Mouse (Mus musculus) right cerebral cortex, postnatal 36 days (tissue): Measurements from ENCODE around the gene Rab3a.
A peak's percentile ranks its signal among the peaks of the same experiment; 100 is the strongest.

ENCODE experiments used
- DNase-seq, 2 experiments: peaks; one replicate each; pipeline ENCODE4 v3.0.0; 2022; ENCODE audit warnings: low spot score in 2 of 2, mixed read lengths in 1 of 2

Gene Rab3a

GRCm38 (mm10) chr8:70758616-70759561 lies 4.4 kb downstream of the Rab3a start:
- peak in 1 of 2 experiments; percentile 11 for DNase-seq

- no peak for DNase-seq
Measured at GRCm38 (mm10) chr8:70760350-70760749, 5.9 kb downstream of the Rab3a start.

DNA sequence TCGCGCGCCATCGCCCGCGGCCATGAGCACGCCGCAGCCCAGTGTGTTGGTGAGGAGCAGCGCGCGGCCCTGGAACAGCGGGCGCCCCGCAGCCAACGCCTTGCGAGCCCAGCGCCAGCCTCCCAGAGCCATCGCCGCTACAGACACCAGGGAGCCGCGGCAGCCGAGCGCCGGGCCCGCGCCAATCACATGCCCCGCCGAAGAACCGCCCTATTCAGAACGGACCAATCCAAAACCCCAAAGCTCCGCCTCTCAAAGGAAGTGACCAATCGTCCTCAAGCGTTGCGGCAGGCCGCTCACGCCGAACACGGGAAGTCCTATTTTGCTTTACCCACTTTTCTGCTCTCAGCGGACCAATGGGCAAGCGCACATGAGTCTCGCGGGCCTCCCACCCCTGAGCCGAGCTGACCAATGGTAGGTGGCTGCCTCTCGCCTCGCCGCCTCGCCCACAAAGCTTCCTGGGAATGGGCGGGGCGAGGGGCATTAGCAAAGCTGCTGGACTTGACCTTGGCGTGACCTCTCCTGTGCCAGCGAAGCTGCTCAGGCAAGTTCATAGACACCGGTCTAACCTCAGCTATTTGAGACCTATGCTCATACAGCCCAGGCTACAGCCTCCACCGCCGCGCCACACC lies 6.4 kb downstream of the Rab3a start, which contains the start of gene Mpv17l2:
TSS of gene Mpv17l2 (minus strand) at position 172 of the 632 bp plus-strand sequence.
- peak; percentile 96 to 98 for DNase-seq

DNA sequence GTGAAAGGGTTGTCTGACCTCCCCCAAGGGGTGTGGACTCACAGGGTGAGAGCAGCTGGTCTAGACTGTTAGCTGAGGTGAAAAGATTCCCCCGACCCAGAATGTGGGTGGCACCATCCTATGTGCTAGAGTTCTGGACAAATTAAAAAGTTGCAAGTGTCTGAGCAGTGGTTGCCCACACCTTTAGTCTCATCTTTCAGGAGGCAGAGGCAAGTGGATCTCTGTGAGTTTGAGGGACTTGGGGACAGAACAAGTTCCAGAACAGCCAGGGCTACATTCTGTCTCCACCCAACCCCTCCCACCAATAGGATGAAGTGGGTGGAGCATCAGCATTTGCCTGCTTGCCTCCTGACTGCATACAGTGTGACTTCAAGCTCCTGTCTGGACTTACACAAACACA lies 7.6 kb downstream of the Rab3a start:
- no peak for DNase-seq

- DNase-seq = no peak
Measured at GRCm38 (mm10) chr8:70763354-70763753, 8.9 kb downstream of the Rab3a start.

- no peak for DNase-seq
Measured at GRCm38 (mm10) chr8:70764026-70764425, 9.5 kb downstream of the Rab3a start.

GRCm38 (mm10) chr8:70764676-70765075 lies 10.2 kb downstream of the Rab3a start:
- no peak for DNase-seq

GRCm38 (mm10) chr8:70765329-70765728 lies 10.8 kb downstream of the Rab3a start:
- no peak for DNase-seq

GRCm38 (mm10) chr8:70765838-70766570 lies 11.5 kb downstream of the Rab3a start:
- no peak for DNase-seq

GRCm38 (mm10) chr8:70766571-70767440 lies 12.3 kb downstream of the Rab3a start:
- DNase-seq = no peak

- DNase-seq = no peak
Measured at GRCm38 (mm10) chr8:70767503-70767902, 13.0 kb downstream of the Rab3a start.

DNA sequence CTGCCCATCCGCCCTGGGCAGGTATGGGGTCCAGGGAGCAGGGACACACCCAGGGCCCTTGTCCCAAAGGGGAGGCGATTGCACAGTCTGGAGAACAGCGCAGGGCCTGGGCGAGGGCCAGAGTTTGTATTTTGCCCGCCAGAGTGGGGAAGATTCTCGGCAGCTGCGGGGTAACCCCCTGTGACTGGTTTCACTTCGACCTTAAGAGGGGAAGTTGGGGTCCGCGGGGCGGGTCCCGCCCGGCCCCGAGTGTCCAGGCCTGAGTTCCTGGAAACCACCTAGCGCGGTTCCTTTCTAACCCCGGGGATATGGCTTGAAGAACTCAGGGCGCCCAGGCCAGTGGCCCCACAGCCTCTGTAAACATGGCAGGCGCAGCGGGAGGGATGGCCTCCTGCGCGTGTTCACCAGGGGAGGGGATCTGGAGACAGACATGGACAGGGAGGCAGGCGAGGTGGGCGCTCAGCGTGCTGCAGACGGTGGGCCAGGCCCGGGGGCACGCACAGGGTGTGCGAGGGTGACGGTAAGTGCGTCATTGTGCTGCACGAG lies 13.8 kb downstream of the Rab3a start:
- DNase-seq = no peak

DNA sequence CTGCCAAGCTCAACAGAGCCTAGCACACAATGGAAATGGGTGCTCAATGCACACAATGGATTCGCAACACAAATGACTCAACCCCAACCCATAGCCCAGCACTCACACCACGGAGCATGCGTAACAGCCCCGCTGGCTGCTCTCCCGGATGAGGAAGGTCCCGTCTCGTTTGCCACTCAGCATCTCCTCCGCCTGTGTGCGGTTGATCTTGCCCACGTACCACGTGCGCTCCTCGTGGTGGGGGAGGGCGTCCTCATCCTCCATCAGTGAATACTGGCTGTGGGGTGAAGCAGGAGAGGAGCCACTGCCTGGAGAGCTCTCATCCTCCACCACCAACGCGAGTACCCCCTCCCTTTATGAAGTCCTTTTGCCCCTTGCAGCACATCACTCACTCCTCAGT lies 14.5 kb downstream of the Rab3a start:
- no peak for DNase-seq

DNA sequence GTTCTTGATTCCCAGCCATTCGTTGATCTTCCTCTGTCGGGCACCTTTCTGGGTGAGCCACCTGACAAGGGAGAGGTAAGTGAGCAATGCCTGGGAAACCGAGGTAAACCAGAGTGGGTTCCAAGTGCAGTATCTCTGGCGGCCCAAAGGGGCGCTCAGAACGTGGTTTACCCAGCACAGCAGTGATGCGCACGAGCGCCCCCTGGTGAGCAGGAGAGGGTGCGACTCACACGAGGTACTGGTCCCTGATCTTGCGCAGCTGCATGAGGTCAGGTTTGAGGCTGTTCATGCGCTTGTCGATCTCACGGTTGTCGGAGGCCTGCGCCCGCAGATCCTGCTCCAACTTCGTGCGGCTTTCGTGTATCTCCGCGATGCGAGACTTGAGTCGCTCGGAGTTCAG lies 14.9 kb downstream of the Rab3a start:
- peak; percentile 90 to 91 for DNase-seq

GRCm38 (mm10) chr8:70769858-70770257 lies 15.4 kb downstream of the Rab3a start:
- DNase-seq = no peak

- DNase-seq = no peak
Measured at GRCm38 (mm10) chr8:70770748-70771147, 16.3 kb downstream of the Rab3a start.

DNA sequence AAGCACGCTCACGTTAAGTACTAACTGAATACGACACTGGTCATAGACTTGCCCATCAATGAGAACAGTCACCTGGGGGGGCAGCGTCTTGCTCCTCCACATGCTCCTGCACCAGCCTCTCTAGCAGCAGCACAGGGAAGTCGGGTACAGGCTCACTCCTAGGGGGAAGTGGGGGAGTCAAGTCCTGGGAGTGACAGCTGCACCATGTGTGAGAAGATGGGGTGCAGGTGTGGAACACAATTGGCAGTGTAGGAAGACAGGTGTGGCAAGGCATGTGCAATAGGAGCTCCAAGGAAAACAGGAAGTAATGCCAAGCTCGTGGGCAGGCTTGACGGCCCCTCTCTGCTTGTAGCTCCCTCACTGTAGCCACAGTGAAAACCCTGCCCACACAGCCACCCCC lies 16.7 kb downstream of the Rab3a start:
- no peak for DNase-seq

- DNase-seq = no peak
Measured at GRCm38 (mm10) chr8:70772075-70772474, 17.6 kb downstream of the Rab3a start.

- DNase-seq = no peak
Measured at GRCm38 (mm10) chr8:70772890-70773289, 18.4 kb downstream of the Rab3a start.

- DNase-seq = no peak
Measured at GRCm38 (mm10) chr8:70773410-70773809, 18.9 kb downstream of the Rab3a start.

DNA sequence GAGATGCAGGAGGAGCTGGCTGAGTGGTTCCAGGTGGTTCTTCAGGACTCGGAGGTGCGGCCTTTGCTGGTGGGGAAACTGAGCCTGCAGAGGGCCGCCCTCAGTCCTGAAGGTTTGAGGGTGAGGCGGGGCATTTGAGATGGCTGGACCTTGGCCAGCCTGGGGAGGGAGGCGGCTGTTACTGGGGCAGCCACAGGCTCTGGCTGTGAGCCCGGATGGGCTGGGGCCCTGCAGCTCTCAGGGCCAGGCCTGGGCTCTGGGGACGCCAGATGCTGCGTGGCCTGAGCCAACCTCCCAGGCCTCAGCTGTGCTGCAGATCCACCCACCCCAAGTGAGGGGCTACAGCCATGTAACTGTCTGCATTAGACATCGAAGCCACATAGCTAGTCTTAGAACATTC lies 19.4 kb downstream of the Rab3a start:
- DNase-seq = peak in 1 of 2 experiments; percentile 69
